In genomic region chr10:18147224-18147623, GRCm38 (mm10) we compare ENCODE assay signal across 13 mouse cellular contexts.
"Had no signal": no experiment of that assay in that cellular context is flagged by ENCODE, and none has a peak within 500 bp of the region (broad histone marks: within the 10 kb centered on the region; RNA-seq: fewer than 3 reads in every experiment).

No protein-coding gene starts in this region.

- H3K36me3 ChIP-seq: limb, embryonic 12.5 days; liver, embryonic 12.5 days; midbrain, embryonic 10.5 days; neural tube, embryonic 15.5 days had no signal

- H3K9ac ChIP-seq: limb, embryonic 12.5 days; liver, embryonic 12.5 days; lung, embryonic 14.5 days; neural tube, embryonic 15.5 days had no signal

- H3K4me3 ChIP-seq: limb, embryonic 12.5 days; liver, embryonic 12.5 days; midbrain, embryonic 10.5 days; neural tube, embryonic 15.5 days had no signal

- ATAC-seq: liver, embryonic 12.5 days; midbrain, embryonic 16.5 days had no signal

- H3K27me3 ChIP-seq: limb, embryonic 12.5 days; liver, embryonic 12.5 days; neural tube, embryonic 15.5 days had no signal

- H3K9me3 ChIP-seq: limb, embryonic 12.5 days; liver, embryonic 12.5 days; midbrain, embryonic 10.5 days; neural tube, embryonic 15.5 days had no signal

- DNase-seq: kidney, postnatal 36 days; layer of hippocampus, adult 9-11 months; layer of hippocampus, postnatal 36 days; lung, embryonic 14.5 days; lung, postnatal 10 days; lung, postnatal 4 days; thymus, postnatal 4 days had no signal

- H3K4me1 ChIP-seq: limb, embryonic 12.5 days; liver, embryonic 12.5 days; midbrain, embryonic 10.5 days; neural tube, embryonic 15.5 days had no signal

- H3K27ac ChIP-seq: limb, embryonic 12.5 days; liver, embryonic 12.5 days; midbrain, embryonic 10.5 days; neural tube, embryonic 15.5 days; stomach, postnatal 0 days had no signal

- H3K4me2 ChIP-seq: limb, embryonic 12.5 days; liver, embryonic 12.5 days; lung, embryonic 14.5 days; neural tube, embryonic 15.5 days had no signal
